Mouse (Mus musculus) forelimb bud, embryonic 11.5 days (tissue): ENCODE measurements around the gene Stim1.
"Not testable (repeated sequence)": the region's sequence is repeated elsewhere in the genome, so short reads cannot be mapped to it uniquely, and the experiment has no call there.

Experiments used
- DNase-seq: peaks from one replicate; pipeline ENCODE4 v3.0.0-alpha.2; 2012; ENCODE audit warnings: low read depth, low spot score

Stim1 gene

GRCm38 (mm10) chr7:102249531-102249895, 18.1 kb upstream of the Stim1 start:
- DNase-seq: peak; percentile 48

DNA sequence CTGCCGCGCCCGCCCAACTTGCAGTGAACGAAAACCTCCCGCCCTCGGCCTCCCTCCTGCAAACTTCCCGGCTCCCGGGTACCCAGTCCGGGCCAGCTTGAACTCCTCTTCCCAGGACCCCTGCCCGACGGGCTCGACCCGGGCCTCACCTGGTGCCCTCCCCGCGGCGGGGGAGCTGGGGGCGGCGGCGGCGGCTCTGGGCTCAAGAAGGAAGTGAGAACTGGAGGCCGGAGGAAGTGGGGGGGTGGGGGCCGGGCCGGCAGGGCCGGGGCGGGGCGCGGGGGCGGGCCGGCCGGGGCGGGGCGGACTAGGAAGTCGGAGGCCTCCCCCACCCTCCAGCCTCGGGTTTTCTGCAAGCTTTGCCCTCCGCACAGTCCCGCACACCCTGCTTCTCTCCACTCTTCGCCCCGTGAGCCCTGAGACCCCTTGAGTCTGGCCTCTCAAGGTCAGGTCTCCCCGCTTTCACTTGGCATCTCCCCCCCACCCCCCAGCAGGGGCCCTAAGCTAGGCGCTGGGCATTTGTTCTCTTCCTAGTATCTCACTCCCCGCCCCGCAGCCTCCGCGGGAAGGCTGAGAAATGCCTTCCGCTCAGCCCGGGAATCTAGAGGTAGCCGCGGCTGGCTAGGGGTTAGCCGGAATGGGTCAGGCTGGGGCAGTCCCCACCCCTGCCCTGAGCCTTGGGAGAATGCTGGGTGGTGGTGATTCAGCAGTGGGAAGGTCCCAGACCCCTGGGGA, 17.5 kb upstream of the Stim1 start:
- peak; percentile 59 for DNase-seq

DNA sequence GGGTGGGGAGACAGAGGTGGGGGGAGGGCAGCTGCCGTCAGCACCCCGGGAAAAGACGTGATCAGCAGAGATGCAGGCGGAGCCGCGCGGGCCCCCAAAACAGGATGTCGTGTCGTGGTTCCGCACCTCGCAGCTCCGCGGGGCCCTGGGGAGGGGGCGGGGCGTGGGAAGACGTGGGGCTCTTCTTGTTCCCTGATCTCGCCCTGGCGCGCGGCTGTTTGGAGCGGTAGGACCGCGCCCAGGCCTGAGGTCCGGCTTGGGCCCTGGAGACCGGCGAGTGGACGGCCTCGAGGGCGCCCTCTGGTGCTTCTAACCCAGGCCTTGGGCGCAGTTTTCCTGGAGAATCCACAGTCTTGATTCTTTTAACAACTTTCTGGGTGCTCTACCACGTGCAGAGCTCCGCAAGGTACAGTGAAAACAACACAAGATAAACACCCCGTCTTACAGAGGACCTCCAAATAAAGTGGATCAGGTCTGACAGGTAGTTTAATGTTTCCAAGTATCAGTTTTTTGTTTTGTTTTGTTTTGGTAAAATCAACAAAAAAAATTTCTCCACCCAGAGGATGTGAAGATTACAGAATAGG, 16.9 kb upstream of the Stim1 start:
- DNase-seq: peak; percentile 83

GRCm38 (mm10) chr7:102253631-102254030, 14.0 kb upstream of the Stim1 start:
- no peak for DNase-seq

- DNase-seq: no peak
Measured at GRCm38 (mm10) chr7:102255954-102256353, 11.7 kb upstream of the Stim1 start, which contains the start of gene Rhog. Gene Rhog (minus strand): TSS chr7:102256054.

GRCm38 (mm10) chr7:102256636-102257035, 11.0 kb upstream of the Stim1 start:
- DNase-seq: no peak

DNA sequence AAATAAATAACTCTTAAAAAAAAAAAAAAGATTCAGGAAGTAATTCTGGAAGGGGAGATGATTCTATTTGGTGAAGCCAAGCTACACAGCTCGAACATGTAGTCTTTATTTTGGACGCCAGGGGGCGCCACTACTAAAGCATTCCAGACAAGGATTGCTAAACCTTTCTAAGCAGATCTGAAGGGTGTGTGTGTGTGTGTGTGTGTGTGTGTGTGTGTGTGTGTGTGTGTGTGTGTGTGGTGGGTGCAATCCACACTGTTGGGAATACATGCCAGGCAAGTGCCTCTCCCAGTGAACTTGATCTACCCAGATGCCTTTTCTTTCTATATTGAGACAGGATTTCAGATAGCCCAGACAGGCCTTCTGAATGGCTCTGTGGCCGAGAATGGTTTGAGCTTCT, 9.4 kb upstream of the Stim1 start:
- peak; percentile 69 for DNase-seq

DNA sequence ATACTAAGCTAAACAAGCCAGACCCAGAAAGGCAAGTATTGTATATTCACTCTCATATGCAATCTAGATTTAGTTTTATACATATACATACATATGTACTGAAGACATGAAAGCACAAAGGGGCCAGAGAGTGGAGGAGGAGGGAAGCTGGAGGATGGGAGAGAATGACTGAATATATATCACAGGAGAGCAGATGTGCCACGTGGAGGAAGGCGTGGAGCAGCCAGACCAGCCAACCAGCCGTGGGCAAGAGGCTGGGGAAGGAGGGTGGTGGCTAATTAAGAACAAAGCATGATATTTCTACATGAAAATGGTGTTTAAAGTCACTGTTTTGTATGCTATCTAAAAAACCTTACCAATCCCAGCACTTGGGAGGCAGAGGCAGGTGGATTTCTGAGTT, 8.9 kb upstream of the Stim1 start:
- no peak for DNase-seq

DNA sequence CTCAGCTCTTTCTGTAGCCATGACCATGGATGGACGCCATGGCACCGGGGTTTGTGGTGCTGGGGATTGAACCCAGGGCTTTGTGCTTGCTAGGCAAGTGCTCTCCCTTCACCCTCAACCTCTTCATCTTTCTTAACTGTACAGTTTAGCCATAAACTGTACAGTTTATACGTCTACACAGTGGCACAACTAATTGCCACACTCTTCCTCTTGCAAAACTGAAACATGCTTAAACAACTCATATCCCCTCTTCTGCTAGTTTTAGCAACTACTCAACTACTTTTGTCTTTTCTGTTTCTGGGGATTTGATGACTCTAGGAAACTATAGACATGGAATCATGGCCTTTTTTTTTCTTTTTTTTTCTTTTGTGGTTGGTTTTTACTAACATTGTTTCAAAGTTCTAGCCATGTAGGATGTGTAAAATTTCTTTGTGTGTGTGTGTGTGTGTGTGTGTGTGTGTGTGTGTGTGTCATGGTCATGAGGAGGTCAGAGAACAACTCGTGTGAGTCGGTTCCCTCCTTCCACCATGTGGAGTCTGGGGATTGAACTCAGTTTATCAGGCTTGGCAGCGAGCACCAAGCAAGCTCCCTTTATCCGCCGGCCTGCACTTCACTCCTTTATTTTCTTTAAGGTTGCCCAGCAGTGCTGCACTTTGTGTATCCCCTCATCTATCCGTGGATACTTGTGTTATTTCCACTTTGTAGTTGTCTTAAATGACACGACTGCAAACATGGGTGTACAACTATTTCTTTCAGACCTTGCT, 7.7 kb upstream of the Stim1 start:
- DNase-seq: no peak

DNA sequence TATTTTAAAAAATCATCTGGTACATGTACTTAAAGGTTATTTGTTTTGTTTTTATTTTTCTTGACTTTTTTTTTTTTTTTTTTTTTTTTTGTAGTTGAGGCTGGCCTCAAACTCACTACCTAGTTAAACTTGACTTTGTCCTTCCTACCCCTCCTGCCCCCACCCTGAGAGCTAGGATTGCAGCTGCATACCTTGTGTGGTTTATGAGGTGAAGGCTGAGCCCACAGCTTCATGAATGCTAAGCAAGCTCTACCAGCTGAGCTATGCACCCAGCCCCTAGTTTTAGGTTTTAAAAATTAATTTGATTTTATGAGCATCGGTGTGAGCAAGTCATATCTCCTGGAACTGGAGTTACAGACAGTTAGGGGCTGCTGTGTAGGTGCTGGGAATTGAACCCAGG, 7.1 kb upstream of the Stim1 start:
- DNase-seq: no peak

DNA sequence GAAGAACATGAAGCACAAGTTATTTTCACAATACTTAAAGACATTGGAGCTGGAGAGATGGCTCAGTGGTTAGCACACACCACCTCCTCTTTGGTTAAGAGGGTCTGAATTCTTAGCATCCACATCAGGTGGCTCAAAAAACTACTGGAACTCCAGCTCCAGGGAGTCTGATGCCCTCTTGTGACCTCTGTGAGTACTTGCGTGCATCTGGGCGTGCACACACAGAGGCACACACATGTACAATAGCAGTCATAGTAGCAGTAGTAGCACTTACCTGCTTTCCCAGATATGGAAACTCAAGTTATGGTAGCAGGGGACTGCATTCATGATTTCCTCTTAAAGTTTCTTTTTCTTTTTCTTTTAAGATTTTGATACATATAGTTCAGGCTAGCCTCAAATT, 4.6 kb upstream of the Stim1 start:
- no peak for DNase-seq

DNA sequence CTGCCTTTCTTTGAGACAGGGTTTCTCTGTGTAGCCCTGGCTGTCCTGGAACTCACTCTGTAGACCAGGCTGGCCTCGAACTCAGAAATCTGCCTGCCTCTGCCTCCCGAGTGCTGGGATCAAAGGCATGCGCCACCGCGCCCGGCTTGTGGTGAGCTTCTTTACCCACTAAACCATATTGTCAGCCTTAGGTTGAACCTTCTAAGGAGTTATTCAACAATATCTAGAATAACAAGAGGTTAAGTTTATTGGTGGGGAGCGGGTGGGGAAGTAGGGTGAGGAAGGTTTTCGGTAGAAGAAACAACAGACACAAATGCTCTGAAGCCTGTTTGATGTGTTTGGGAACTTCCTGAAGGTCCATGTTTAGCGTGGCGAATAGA, 1.6 kb upstream of the Stim1 start:
- DNase-seq: not testable (repeated sequence)

- no peak for DNase-seq
Measured at GRCm38 (mm10) chr7:102266401-102267042, 1.1 kb upstream of the Stim1 start.

- peak; percentile 91 for DNase-seq
Measured at GRCm38 (mm10) chr7:102267113-102267579, 460 bp upstream of the Stim1 start.

GRCm38 (mm10) chr7:102268395-102268748, 766 bp downstream of the Stim1 start:
- no peak for DNase-seq

GRCm38 (mm10) chr7:102272422-102272948, 4.9 kb downstream of the Stim1 start:
- DNase-seq: no peak

GRCm38 (mm10) chr7:102281403-102281802, 13.8 kb downstream of the Stim1 start:
- no peak for DNase-seq

DNA sequence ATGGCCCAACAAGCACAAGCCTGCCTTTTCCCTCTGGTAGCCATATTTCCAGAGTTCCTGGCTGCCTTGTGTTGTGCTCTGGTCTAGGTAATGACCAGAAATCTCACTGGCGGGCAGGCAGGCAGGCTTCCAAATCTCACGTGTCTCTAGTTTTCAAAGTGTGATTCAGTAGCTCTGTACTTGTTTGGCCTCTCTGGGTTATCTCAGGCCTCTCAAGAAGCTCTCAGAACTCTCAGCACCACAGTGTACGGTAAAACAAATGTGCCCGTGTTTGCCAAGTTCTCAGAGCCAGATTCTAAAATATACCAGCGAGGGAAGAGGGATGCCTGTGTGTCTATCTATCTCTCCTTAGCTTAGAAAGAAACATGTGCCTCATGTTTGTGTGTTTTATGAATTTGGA, 14.7 kb downstream of the Stim1 start:
- DNase-seq: no peak

- no peak for DNase-seq
Measured at GRCm38 (mm10) chr7:102289466-102289865, 21.9 kb downstream of the Stim1 start.

DNA sequence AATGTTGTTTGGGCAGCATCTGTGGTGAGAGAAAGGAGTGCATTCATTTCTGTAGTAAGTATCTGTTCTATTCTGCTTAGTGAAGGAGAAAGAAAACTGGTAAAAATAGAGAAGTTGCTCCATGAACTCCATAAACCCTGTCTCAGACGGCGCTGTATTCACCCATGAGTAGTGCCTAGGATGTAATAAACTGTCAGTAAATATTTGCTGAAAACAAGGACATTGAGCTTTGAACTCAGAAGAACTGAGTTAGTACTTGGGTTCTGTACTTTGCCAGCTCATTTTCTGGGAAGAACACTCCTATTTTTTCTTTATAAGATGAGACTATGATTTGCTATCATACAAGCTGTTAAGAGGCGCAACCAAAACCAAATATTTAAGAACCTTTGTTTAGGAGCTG, 24.6 kb downstream of the Stim1 start:
- no peak for DNase-seq

DNA sequence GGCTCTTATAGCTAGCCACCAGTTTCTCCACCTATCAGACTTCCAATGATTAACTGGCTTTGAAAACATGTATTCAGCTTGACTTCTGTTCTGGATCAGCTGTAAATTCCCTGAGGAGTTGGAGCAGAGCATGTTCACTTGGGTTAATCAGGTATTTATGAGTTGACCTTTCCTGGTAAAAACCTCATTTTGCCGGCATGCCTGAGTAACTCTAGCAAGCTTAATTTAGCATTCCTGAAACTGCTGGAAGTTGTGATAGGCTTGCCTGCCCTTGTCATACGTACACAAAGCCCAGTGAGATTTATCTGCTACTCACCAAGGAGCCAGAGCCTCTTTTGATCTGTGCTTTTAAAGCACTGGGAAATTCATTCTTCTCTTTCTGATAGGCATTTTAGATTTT, 25.6 kb downstream of the Stim1 start:
- DNase-seq: peak; percentile 62

GRCm38 (mm10) chr7:102300761-102301160, 33.2 kb downstream of the Stim1 start:
- no peak for DNase-seq
